Mouse (Mus musculus) heart, embryonic 15.5 days (tissue): ENCODE measurements around the gene Plekhg3. TPM values are rescaled to one million over a fixed set of nuclear protein-coding genes. Genes with fewer than 3 reads are reported as not detected.

ENCODE experiments used
- ATAC-seq: fragments of 200-750 bp; cut with Nextera tagmentation; replicated peaks from 2 replicates; pipeline ENCODE4 v1.8.0; 2017; ENCODE audit warnings: low read depth, moderate TSS enrichment; ENCODE audit not compliant: insufficient number of reproducible peaks, insufficient read depth, low FRiP score
- H3K27ac ChIP-seq: fragments of 300-500 bp; sonication (generic); 2 replicates; pipeline ENCODE4 v1.5.1; 2015; ENCODE audit warnings: mild to moderate bottlenecking, inconsistent platforms
- H3K27me3 ChIP-seq: fragments of 300-500 bp; sonication (generic); 2 replicates; pipeline ENCODE4 v1.6.1; 2015; ENCODE audit warnings: inconsistent platforms
- H3K36me3 ChIP-seq: fragments of 300-500 bp; sonication (generic); 2 replicates; pipeline ENCODE4 v1.6.1; 2015; ENCODE audit warnings: mild to moderate bottlenecking, inconsistent platforms
- H3K4me1 ChIP-seq: fragments of 300-500 bp; sonication (generic); replicated peaks from 2 replicates; pipeline ENCODE4 v1.6.1; 2015; ENCODE audit warnings: inconsistent platforms
- H3K4me2 ChIP-seq: fragments of 300-500 bp; sonication (generic); 2 replicates; pipeline ENCODE4 v1.6.1; 2015; ENCODE audit warnings: inconsistent platforms, mild to moderate bottlenecking, moderate library complexity
- H3K4me3 ChIP-seq: fragments of 300-500 bp; sonication (generic); 2 replicates; pipeline ENCODE4 v1.5.1; 2015; ENCODE audit warnings: mild to moderate bottlenecking, inconsistent platforms
- H3K9ac ChIP-seq: fragments of 300-500 bp; sonication (generic); 2 replicates; pipeline ENCODE4 v1.6.1; 2015; ENCODE audit warnings: mild to moderate bottlenecking, inconsistent platforms
- H3K9me3 ChIP-seq: fragments of 300-500 bp; sonication (generic); replicated peaks from 2 replicates; pipeline ENCODE4 v1.6.1; 2016; ENCODE audit warnings: inconsistent platforms
- WGBS: fragments of 180-500 bp; shearing (Covaris S2); methylation state at CpG from one replicate; pipeline ENCODE4 v1.1.7; 2015; ENCODE audit warnings: mixed read lengths; 5-methylcytosine and 5-hydroxymethylcytosine counted together
- polyA plus RNA-seq: library from polyadenylated mRNA; unstranded; fragments of >200 nt; fragmentation: Nextera tagmentation; extraction: Ambion mirVana; gene quantifications from 2 replicates; pipeline ENCODE4 v1.2.1, GENCODE M21; 2015

The Plekhg3 gene
- 7.1 and 11.1 TPM in 2 replicates for polyA plus RNA-seq

DNA sequence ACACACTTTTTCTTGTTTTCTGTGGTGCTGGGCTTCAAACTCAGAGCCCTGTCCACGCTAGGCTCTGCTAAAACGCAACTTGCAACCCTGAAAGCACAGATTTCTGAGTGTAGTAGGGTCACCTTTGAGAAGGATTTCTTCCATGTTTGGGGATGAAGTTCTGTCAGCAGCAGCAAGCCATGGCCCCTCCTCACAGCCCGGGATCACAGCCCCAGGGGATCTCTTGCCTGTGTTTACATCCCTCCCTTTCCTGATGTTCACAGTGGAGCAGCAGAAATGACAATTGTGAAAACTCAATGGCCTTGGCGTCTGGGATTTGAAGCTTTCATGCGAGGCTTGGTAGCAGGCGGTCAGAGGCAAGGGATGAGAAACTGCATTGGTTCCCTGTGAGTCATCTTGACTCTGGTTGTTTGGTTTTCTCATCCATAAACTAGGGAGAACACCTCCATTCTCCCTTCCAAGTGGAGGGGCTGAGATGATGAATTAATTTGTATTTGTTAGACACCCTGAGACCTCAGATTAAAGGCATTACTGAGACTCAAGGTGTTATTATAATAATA lies at the start of gene Plekhg3:
Gene Plekhg3, plus strand, starts transcription at position 312 of the 560 bp plus-strand sequence.
- no peaks in the 10 kb centered on the region for H3K36me3 ChIP-seq
- H3K4me3 ChIP-seq, result no peak within 1 kb of the TSS
- 66% methylated on average over 6 of the region's 6 CpGs for WGBS
- peaks cover 6% of the 10 kb centered on the region for H3K27me3 ChIP-seq
- H3K4me1 ChIP-seq, result peaks cover 15% of the 10 kb centered on the region
- no peaks in the 10 kb centered on the region for H3K9me3 ChIP-seq
- ATAC-seq, result no peak
- H3K9ac ChIP-seq, result no peak within 1 kb of the TSS
- no peak within 1 kb of the TSS for H3K27ac ChIP-seq
- H3K4me2 ChIP-seq, result no peak within 1 kb of the TSS

GRCm38 (mm10) chr12:76482446-76482845 lies 48.2 kb upstream of the Plekhg3 start:
- no peak overlapping the region for H3K4me3 ChIP-seq
- H3K9me3 ChIP-seq, result no peaks in the 10 kb centered on the region
- peaks cover 29% of the 10 kb centered on the region for H3K4me1 ChIP-seq
- H3K27ac ChIP-seq, result no peak overlapping the region
- H3K9ac ChIP-seq, result no peak overlapping the region
- no peaks in the 10 kb centered on the region for H3K36me3 ChIP-seq
- no peaks in the 10 kb centered on the region for H3K27me3 ChIP-seq
- ATAC-seq, result no peak
- no peak overlapping the region for H3K4me2 ChIP-seq
- WGBS, result 80% methylated on average over 2 of the region's 2 CpGs

DNA sequence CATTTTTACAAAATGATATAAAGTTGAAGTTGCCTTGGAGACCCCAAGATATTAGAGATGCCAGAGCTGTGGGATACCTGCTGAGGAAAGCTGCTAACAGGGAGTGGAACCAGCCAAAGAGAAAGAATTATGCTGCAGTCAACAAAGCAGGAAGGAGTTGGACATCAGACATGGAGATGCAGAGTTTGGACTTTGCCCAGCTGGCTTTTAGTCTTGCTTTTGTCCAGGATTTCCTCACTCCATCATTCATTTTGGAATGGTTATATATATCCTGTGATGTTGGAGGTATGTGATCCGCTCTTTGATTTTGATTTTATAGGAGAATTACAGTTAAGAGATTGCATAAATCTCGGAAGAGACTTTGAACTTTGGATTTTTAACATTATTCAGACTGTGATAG lies 47.7 kb upstream of the Plekhg3 start:
- Histone ChIP-seq H3K9ac (no peak overlapping the region), H3K27ac (no peak overlapping the region), H3K4me1 (peaks cover 29% of the 10 kb centered on the region), H3K9me3 (no peaks in the 10 kb centered on the region), H3K27me3 (no peaks in the 10 kb centered on the region), H3K4me3 (no peak overlapping the region), H3K4me2 (no peak overlapping the region), H3K36me3 (no peaks in the 10 kb centered on the region)
- 88% methylated on average over 2 of the region's 2 CpGs for WGBS
- no peak for ATAC-seq

DNA sequence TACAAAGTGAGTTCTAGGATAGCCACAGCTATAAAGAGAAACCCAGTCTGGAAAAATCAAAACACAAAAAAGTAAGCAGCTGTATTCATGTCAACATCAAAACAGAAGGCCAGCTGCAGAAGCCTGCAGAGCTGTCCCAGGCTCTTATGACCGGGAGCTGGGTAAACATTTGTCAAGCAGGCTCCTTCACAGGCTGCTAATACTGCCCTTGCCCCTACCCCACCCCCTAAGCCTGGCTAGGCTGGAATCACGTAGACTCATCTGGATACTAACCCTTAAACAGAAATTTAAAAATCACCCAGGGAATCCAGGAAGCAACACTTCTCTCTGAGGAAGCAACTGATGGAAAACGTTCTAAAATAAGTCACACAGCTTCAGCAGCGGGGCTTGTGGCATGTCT lies 45.8 kb upstream of the Plekhg3 start:
- 39% methylated on average over 4 of the region's 4 CpGs for WGBS
- Histone ChIP-seq H3K9me3 (no peaks in the 10 kb centered on the region), H3K27me3 (no peaks in the 10 kb centered on the region), H3K9ac (no peak overlapping the region), H3K4me2 (no peak overlapping the region), H3K36me3 (no peaks in the 10 kb centered on the region), H3K4me1 (peaks cover 14% of the 10 kb centered on the region), H3K27ac (no peak overlapping the region), H3K4me3 (no peak overlapping the region)
- no peak for ATAC-seq

DNA sequence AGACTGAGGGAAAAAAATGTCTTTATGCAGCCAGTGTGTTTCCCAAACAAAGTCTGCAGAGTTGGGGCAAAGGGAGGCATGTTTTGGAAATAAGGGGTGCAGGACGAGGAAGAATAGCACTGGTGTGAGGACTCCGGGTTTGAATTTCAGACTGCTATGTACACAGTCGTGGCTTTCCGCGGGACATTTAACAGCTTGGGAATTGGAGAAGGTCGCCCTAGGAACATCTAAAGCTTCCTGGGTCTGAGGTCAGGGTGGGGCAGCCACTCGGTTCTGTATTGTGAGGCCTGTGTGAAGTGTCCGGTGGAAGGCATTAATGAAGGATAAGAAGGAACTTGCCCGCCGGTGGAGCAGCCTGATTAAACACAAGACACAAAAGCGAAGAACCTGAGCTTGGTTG lies 45.3 kb upstream of the Plekhg3 start:
- no peaks in the 10 kb centered on the region for H3K9me3 ChIP-seq
- H3K27me3 ChIP-seq, result no peaks in the 10 kb centered on the region
- ATAC-seq, result no peak
- no peak overlapping the region for H3K27ac ChIP-seq
- 66% methylated on average over 11 of the region's 11 CpGs for WGBS
- no peak overlapping the region for H3K9ac ChIP-seq
- peaks cover 9% of the 10 kb centered on the region for H3K4me1 ChIP-seq
- H3K36me3 ChIP-seq, result no peaks in the 10 kb centered on the region
- H3K4me2 ChIP-seq, result no peak overlapping the region
- no peak overlapping the region for H3K4me3 ChIP-seq

DNA sequence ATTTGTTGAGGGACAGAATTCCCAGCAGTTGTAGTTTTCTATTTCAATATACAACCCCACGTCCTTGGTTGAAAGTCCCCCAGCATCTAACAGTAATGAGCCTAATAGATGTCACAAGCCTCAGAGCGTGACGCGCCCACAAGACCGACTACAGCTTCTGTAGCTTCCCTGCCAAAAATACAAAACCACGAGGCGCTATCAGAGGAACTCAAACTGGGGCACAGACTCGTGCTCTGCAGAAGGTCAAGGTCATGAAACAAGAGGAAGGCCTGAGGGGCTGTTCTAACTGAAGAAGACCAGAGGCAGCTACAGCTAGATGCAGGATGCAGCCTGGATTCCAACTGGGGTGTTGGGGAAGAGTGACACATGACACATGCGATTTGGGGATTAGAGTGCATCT lies 43.7 kb upstream of the Plekhg3 start:
- 32% methylated on average over 9 of the region's 9 CpGs for WGBS
- ATAC-seq, result no peak; the same call in 1 of the 2 replicates

DNA sequence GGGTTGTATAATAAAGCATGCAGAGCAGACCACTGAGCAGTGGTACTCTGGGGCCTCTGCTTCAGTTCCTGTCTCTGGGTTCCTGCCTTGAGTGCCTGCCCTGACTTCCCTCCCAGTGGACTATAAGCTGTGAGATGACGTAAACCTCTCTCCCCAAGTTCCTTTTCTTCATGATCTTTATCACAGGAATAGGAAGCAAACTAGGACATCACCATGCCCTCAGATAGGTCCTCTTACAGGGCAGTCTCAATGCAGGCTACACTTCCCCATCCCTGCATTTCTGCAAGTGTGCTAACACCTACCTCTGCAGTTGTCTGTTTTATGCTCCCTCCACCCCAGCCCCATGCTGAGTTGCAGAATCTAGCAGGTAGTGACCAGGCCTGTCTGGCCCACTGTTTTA lies 39.9 kb upstream of the Plekhg3 start:
- peaks cover 8% of the 10 kb centered on the region for H3K4me1 ChIP-seq
- no peak overlapping the region for H3K27ac ChIP-seq
- H3K9me3 ChIP-seq, result no peaks in the 10 kb centered on the region
- no peak overlapping the region for H3K9ac ChIP-seq
- WGBS, result 78% methylated on average over 1 of the region's 1 CpGs
- no peak for ATAC-seq
- H3K27me3 ChIP-seq, result no peaks in the 10 kb centered on the region; the same call in 1 of the 2 replicates
- no peak overlapping the region for H3K4me3 ChIP-seq
- no peak overlapping the region for H3K4me2 ChIP-seq
- no peaks in the 10 kb centered on the region for H3K36me3 ChIP-seq

More for the DNA sequence above, 43.7 kb upstream of the Plekhg3 start:
- Histone ChIP-seq H3K9me3 (no peaks in the 10 kb centered on the region), H3K36me3 (no peaks in the 10 kb centered on the region), H3K9ac (no peak overlapping the region), H3K4me1 (peaks cover 8% of the 10 kb centered on the region), H3K27me3 (no peaks in the 10 kb centered on the region), H3K27ac (no peak overlapping the region), H3K4me2 (no peak overlapping the region), H3K4me3 (no peak overlapping the region)

DNA sequence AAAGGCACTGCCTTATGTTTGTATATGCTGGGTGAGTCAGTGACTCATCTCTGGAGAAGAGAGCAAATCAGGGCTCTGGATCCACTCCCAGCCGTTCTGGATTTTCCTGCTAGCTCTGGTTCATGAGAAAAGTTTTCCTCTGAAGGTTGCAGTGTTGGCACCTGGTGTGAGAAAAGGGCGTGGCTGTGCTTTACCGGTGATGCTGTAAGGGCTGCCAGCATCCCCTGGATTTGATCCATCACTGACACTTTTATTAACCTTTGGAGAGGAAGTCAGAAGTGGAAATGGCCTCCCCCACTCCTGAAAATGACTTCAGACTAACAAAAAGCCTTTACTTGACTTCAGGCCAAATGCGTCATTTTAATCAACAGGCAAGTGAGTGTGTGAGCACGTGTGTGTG lies 37.2 kb upstream of the Plekhg3 start:
- no peaks in the 10 kb centered on the region for H3K36me3 ChIP-seq
- no peaks in the 10 kb centered on the region for H3K9me3 ChIP-seq
- no peak overlapping the region for H3K4me2 ChIP-seq
- ATAC-seq, result no peak
- no peak overlapping the region for H3K9ac ChIP-seq
- H3K4me1 ChIP-seq, result 0 out of 2 replicates have a peak, but pooled peaks cover 4% of the 10 kb centered on the region
- WGBS, result 30% methylated on average over 5 of the region's 5 CpGs
- H3K27ac ChIP-seq, result no peak overlapping the region
- H3K4me3 ChIP-seq, result no peak overlapping the region
- no peaks in the 10 kb centered on the region; the same call in 1 of the 2 replicates for H3K27me3 ChIP-seq

DNA sequence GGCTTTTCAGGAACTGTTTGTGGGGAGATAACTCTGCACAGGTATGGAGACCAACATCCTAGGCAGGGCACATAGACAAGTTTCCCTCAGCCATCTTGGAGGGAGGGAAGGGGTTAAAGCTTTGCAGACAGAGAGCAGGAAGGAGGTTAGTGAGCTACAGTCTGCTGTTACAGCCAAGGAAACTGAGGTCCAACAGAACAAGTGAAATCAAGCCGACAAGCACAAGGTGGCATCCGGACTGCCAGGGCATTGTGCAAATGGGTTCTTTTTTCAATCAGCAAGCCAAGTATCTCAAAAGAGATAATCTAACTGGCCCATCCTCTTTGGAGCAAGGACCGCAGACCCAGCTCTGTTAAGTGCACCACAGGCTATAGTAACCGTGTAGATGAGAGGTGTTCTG lies 35.3 kb upstream of the Plekhg3 start:
- ATAC-seq, result no peak
- H3K4me2 ChIP-seq, result no peak overlapping the region
- no peaks in the 10 kb centered on the region for H3K9me3 ChIP-seq
- no peaks in the 10 kb centered on the region; the same call in 1 of the 2 replicates for H3K27me3 ChIP-seq
- 63% methylated on average over 4 of the region's 4 CpGs for WGBS
- no peaks in the 10 kb centered on the region for H3K36me3 ChIP-seq
- H3K4me3 ChIP-seq, result no peak overlapping the region
- 0 out of 2 replicates have a peak, but pooled peaks cover 4% of the 10 kb centered on the region for H3K4me1 ChIP-seq
- no peak overlapping the region for H3K27ac ChIP-seq
- no peak overlapping the region for H3K9ac ChIP-seq

DNA sequence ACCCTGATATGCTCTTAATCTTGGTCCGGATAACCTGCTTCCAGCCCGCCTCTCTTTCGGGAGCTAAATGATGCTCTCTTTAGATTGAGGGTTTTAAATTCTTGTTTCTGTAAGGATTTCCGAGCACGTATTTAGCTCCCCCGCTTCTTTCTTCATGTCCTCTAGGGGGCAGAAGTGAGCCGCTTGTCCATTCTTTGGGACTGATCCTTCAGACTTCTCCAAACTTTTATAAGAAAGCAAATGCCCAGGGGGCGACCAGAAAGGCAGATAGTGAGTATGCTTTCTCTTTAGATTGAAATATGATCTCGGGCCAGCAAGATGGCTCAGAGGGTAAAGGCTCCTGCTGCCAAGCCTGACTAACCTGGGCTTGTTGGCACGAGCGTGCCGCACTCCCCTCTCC lies 34.4 kb upstream of the Plekhg3 start:
- Histone ChIP-seq H3K36me3 (no peaks in the 10 kb centered on the region), H3K4me3 (no peak overlapping the region), H3K4me1 (peaks cover 8% of the 10 kb centered on the region; the same call in 1 of the 2 replicates), H3K4me2 (no peak overlapping the region), H3K27me3 (no peaks in the 10 kb centered on the region; the same call in 1 of the 2 replicates), H3K9ac (no peak overlapping the region), H3K9me3 (no peaks in the 10 kb centered on the region), H3K27ac (no peak overlapping the region)
- 27% methylated on average over 12 of the region's 12 CpGs for WGBS
- ATAC-seq, result no peak

- H3K36me3 ChIP-seq, result no peaks in the 10 kb centered on the region
- whole genome bisulfite sequencing, result 83% methylated on average over 9 of the region's 9 CpGs
- ATAC-seq, result no peak
- no peak overlapping the region for H3K4me3 ChIP-seq
- H3K9me3 ChIP-seq, result no peaks in the 10 kb centered on the region
- H3K4me1 ChIP-seq, result peaks cover 11% of the 10 kb centered on the region; the same call in 1 of the 2 replicates
- H3K9ac ChIP-seq, result no peak overlapping the region
- H3K4me2 ChIP-seq, result no peak overlapping the region
- H3K27me3 ChIP-seq, result no peaks in the 10 kb centered on the region; the same call in 1 of the 2 replicates
- no peak overlapping the region for H3K27ac ChIP-seq
These were observed 31.4 kb upstream of the Plekhg3 start for GRCm38 (mm10) chr12:76499276-76499675.

DNA sequence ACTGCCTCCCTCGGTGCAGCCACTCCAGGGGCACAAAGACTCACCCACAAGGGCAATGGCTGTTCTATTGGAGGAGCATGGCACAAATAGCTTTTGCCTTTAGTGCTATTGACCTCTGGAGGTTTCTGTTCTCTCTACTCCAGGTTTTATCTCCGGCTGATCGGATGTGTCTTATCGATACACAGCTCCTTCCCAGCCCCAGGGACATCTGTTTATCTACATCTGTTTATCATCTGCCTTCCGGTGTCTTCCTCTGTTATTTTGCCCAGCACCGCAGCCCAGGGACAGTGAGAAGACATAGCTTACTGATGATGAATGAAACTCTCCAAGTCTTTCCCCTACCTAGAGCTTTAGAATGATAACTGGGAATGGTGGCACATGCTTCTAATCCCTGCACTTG lies 30.6 kb upstream of the Plekhg3 start:
- no peak overlapping the region for H3K9ac ChIP-seq
- 75% methylated on average over 6 of the region's 6 CpGs for WGBS
- no peak overlapping the region for H3K4me3 ChIP-seq
- ATAC-seq, result no peak
- H3K27ac ChIP-seq, result no peak overlapping the region
- H3K36me3 ChIP-seq, result no peaks in the 10 kb centered on the region
- H3K4me2 ChIP-seq, result no peak overlapping the region
- H3K27me3 ChIP-seq, result no peaks in the 10 kb centered on the region; the same call in 1 of the 2 replicates
- no peaks in the 10 kb centered on the region for H3K9me3 ChIP-seq
- peaks cover 11% of the 10 kb centered on the region; the same call in 1 of the 2 replicates for H3K4me1 ChIP-seq
